Mouse (Mus musculus): Measurements from ENCODE around the gene Cnot2. TPM values are rescaled to one million over a fixed set of nuclear protein-coding genes. Genes with fewer than 3 reads are reported as not detected.
"Not testable (repeated sequence)": the region's sequence is repeated elsewhere in the genome, so short reads cannot be mapped to it uniquely, and the experiment has no call there.

Gene Cnot2
- 10 to 100 TPM; 69.2 to 69.3 TPM for total RNA-seq (2021)
- long read RNA-seq, experiment 1, transcript Cnot2-203 (16 exons, 2,800 nt), result major isoform, 16 of 65 reads
- long read RNA-seq, experiment 1, transcript Cnot2-213 (16 exons, 2,120 nt), result minor isoform, 8 of 65 reads
- long read RNA-seq, experiment 1, partial matches to known transcripts, result 1 of 65 reads
- long read RNA-seq, experiment 1, other reads (novel, unspliced or antisense), result 38 of 65 reads
- long read RNA-seq, experiment 2, transcript Cnot2-203 (16 exons, 2,800 nt), result major isoform, 20 of 89 reads
- long read RNA-seq, experiment 2, partial matches to known transcripts, result 6 of 89 reads
- long read RNA-seq, experiment 2, other reads (novel, unspliced or antisense), result 56 of 89 reads

- peak; percentile 95 to 96 for DNase-seq (ENCODE audit: low spot score in 2 of 2)
Measured at GRCm38 (mm10) chr10:116581369-116581718, at the start of gene Cnot2. Gene Cnot2 (minus strand): TSS chr10:116581511.

- DNase-seq (ENCODE audit: low spot score in 2 of 2), result peak; percentile 9 to 28
Measured at GRCm38 (mm10) chr10:116628926-116629325, 47.6 kb upstream of the Cnot2 start.

- DNase-seq (ENCODE audit: low spot score in 2 of 2), result no peak
Measured at GRCm38 (mm10) chr10:116626009-116626408, 44.7 kb upstream of the Cnot2 start.

- DNase-seq (ENCODE audit: low spot score in 2 of 2), result not testable (repeated sequence)
Measured at GRCm38 (mm10) chr10:116613250-116613649, 31.9 kb upstream of the Cnot2 start.

GRCm38 (mm10) chr10:116604905-116605162, 23.5 kb upstream of the Cnot2 start:
- no peak for DNase-seq (ENCODE audit: low spot score in 2 of 2)

- no peak for DNase-seq (ENCODE audit: low spot score in 2 of 2)
Measured at GRCm38 (mm10) chr10:116604081-116604904, 23.0 kb upstream of the Cnot2 start.

- no peak for DNase-seq (ENCODE audit: low spot score in 2 of 2)
Measured at GRCm38 (mm10) chr10:116599056-116599850, 17.9 kb upstream of the Cnot2 start.

- DNase-seq (ENCODE audit: low spot score in 2 of 2), result peak in 1 of 2 experiments; percentile 36
Measured at GRCm38 (mm10) chr10:116582738-116583137, 1.4 kb upstream of the Cnot2 start.

GRCm38 (mm10) chr10:116581719-116582481, 589 bp upstream of the Cnot2 start:
- peak in 1 of 2 experiments; percentile 57 for DNase-seq (ENCODE audit: low spot score in 2 of 2)

GRCm38 (mm10) chr10:116580591-116581358, 536 bp downstream of the Cnot2 start:
- DNase-seq (ENCODE audit: low spot score in 2 of 2), result peak; percentile 26 to 41

- no peak for DNase-seq (ENCODE audit: low spot score in 2 of 2)
Measured at GRCm38 (mm10) chr10:116579478-116579877, 1.8 kb downstream of the Cnot2 start.

- DNase-seq (ENCODE audit: low spot score in 2 of 2), result no peak
Measured at GRCm38 (mm10) chr10:116578375-116578774, 2.9 kb downstream of the Cnot2 start.

GRCm38 (mm10) chr10:116577181-116577580, 4.1 kb downstream of the Cnot2 start:
- no peak for DNase-seq (ENCODE audit: low spot score in 2 of 2)

GRCm38 (mm10) chr10:116576071-116576470, 5.2 kb downstream of the Cnot2 start:
- not testable (repeated sequence) for DNase-seq (ENCODE audit: low spot score in 2 of 2)

GRCm38 (mm10) chr10:116570526-116570925, 10.8 kb downstream of the Cnot2 start:
- DNase-seq (ENCODE audit: low spot score in 2 of 2), result no peak

GRCm38 (mm10) chr10:116568539-116568938, 12.8 kb downstream of the Cnot2 start:
- no peak for DNase-seq (ENCODE audit: low spot score in 2 of 2)

- DNase-seq (ENCODE audit: low spot score in 2 of 2), result no peak
Measured at GRCm38 (mm10) chr10:116567491-116568405, 13.6 kb downstream of the Cnot2 start.

GRCm38 (mm10) chr10:116566492-116566891, 14.8 kb downstream of the Cnot2 start:
- DNase-seq (ENCODE audit: low spot score in 2 of 2), result not testable (repeated sequence)
